ENCODE assay signal across 10 mouse cellular contexts in genomic region chr8:86843896-86844295, GRCm38 (mm10). TPM values are rescaled to one million over a fixed set of nuclear protein-coding genes. Genes with fewer than 3 reads are reported as not detected.
DNase-seq lines count a peak whose midpoint lies in the region; ATAC-seq and TF ChIP-seq lines count a peak whose summit lies in the region.
"Had no signal": no experiment of that assay in that cellular context is flagged by ENCODE, and none has a peak within 500 bp of the region (broad histone marks: within the 10 kb centered on the region; RNA-seq: fewer than 3 reads in every experiment).

No protein-coding gene starts in this region.

- no peaks in the 10 kb centered on the region for H3K9me3 ChIP-seq in forebrain, embryonic 10.5 days
- no peaks in the 10 kb centered on the region for H3K9me3 ChIP-seq in forebrain, embryonic 13.5 days (replicated peaks)
- H3K9me3 ChIP-seq in midbrain, postnatal 0 days (ENCODE audit: low read length), result no peaks in the 10 kb centered on the region
- H3K9me3 ChIP-seq: G1E; heart, embryonic 15.5 days had no signal

- no peak overlapping the region for H3K9ac ChIP-seq in forebrain, embryonic 13.5 days
- H3K9ac ChIP-seq in midbrain, postnatal 0 days (replicated peaks; ENCODE audit: low read length, poor library complexity, severe bottlenecking), result no peak overlapping the region
- H3K9ac ChIP-seq: heart, embryonic 15.5 days had no signal

- ATAC-seq in forebrain, embryonic 13.5 days, result no peak
- no peak for ATAC-seq in midbrain, postnatal 0 days (ENCODE audit: low FRiP score)
- ATAC-seq in granulocyte monocyte progenitor cell, adult 5-6 weeks (replicated peaks; ENCODE audit: poor library complexity, severe bottlenecking), result no peak; the same call in 1 of the 2 replicates

- 74% methylated on average over 8 of the region's 8 CpGs for WGBS in forebrain, embryonic 10.5 days
- 57% methylated on average over 8 of the region's 8 CpGs for WGBS in forebrain, embryonic 13.5 days
- 44% methylated on average over 8 of the region's 8 CpGs for WGBS in midbrain, postnatal 0 days

- no peak overlapping the region for H3K27ac ChIP-seq in forebrain, embryonic 10.5 days
- H3K27ac ChIP-seq in forebrain, embryonic 13.5 days, result no peak overlapping the region
- no peak overlapping the region for H3K27ac ChIP-seq in midbrain, postnatal 0 days (ENCODE audit: low read depth, low read length)
- H3K27ac ChIP-seq: heart, embryonic 15.5 days had no signal

- 0 out of 2 replicates have a peak, but pooled peaks cover 7% of the 10 kb centered on the region for H3K4me1 ChIP-seq in forebrain, embryonic 10.5 days
- H3K4me1 ChIP-seq in forebrain, embryonic 13.5 days, result no peaks in the 10 kb centered on the region
- H3K4me1 ChIP-seq in midbrain, postnatal 0 days (ENCODE audit: insufficient read depth, low read length), result no peaks in the 10 kb centered on the region
- H3K4me1 ChIP-seq: heart, embryonic 15.5 days had no signal

- peak; percentile 78 for TF ChIP-seq CTCF in midbrain, postnatal 0 days (IDR thresholded peaks at IDR 0.05)

- no peaks in the 10 kb centered on the region for H3K27me3 ChIP-seq in forebrain, embryonic 10.5 days (ENCODE audit: poor library complexity, severe bottlenecking)
- H3K27me3 ChIP-seq in forebrain, embryonic 13.5 days, result no peaks in the 10 kb centered on the region
- no peaks in the 10 kb centered on the region for H3K27me3 ChIP-seq in midbrain, postnatal 0 days (ENCODE audit: insufficient read depth, low read length)
- H3K27me3 ChIP-seq: heart, embryonic 15.5 days had no signal

- peak; percentile 29 for DNase-seq in forebrain, embryonic 10.5 days (ENCODE audit: extremely low spot score, low spot score)
- peak; percentile 26 to 48 for DNase-seq in urinary bladder, postnatal 36 days (ENCODE audit: low spot score in 2 of 2)
- DNase-seq in urinary bladder, adult 2 months (ENCODE audit: low spot score), result no peak
- DNase-seq in gastrocnemius, postnatal 25 days, result peak; percentile 42
- peak; percentile 54 to 59 for DNase-seq in kidney, postnatal 4 days
- peak; percentile 73 for DNase-seq in midbrain, postnatal 0 days (ENCODE audit: low spot score)

- peaks cover 98% of the 10 kb centered on the region for H3K36me3 ChIP-seq in forebrain, embryonic 10.5 days (replicated peaks)
- peaks cover 88% of the 10 kb centered on the region for H3K36me3 ChIP-seq in forebrain, embryonic 13.5 days (ENCODE audit: poor library complexity, severe bottlenecking)
- peaks cover 26% of the 10 kb centered on the region for H3K36me3 ChIP-seq in midbrain, postnatal 0 days (ENCODE audit: insufficient read depth, low read length)

- no peak overlapping the region for H3K4me2 ChIP-seq in forebrain, embryonic 13.5 days
- no peak overlapping the region for H3K4me2 ChIP-seq in midbrain, postnatal 0 days (ENCODE audit: low read depth, low read length, poor library complexity, severe bottlenecking)
- H3K4me2 ChIP-seq: heart, embryonic 15.5 days had no signal

- H3K4me3 ChIP-seq in forebrain, embryonic 10.5 days, result no peak overlapping the region
- no peak overlapping the region for H3K4me3 ChIP-seq in forebrain, embryonic 13.5 days
- H3K4me3 ChIP-seq in midbrain, postnatal 0 days (ENCODE audit: low read depth, low read length), result no peak overlapping the region
- H3K4me3 ChIP-seq: heart, embryonic 15.5 days had no signal

RNA-seq across cellular contexts. Expression of gene N4bp1, which starts 41.2 kb away (rescaled TPM):
- 9.5 and 10.6 TPM in 2 replicates for polyA plus RNA-seq in forebrain, embryonic 10.5 days (2016; fragmentation: Nextera tagmentation; extraction: Ambion mirVana)
- polyA plus RNA-seq in forebrain, embryonic 13.5 days (2015; fragmentation: Nextera tagmentation; extraction: Ambion mirVana), result 9.8 and 10.9 TPM in 2 replicates
- 7.3 and 11.4 TPM in 2 replicates for polyA plus RNA-seq in urinary bladder, adult 2 months (2012; rRNA removed)
- 10 to 100 TPM; 14.3 to 14.9 TPM for total RNA-seq in gastrocnemius, postnatal 25 days (2021)
- 16.0 and 16.8 TPM in 2 replicates for total RNA-seq in midbrain, postnatal 0 days (2014; rRNA removed)
- 4.7 and 5.8 TPM in 2 replicates for polyA plus RNA-seq in midbrain, postnatal 0 days (2015; fragmentation: Nextera tagmentation; extraction: Ambion mirVana)
- total RNA-seq in granulocyte monocyte progenitor cell, adult 5-6 weeks (2014; fragmentation: Nextera tagmentation), result 19.3 and 26.1 TPM in 2 replicates
- 18.1 and 19.1 TPM in 2 replicates for total RNA-seq in granulocyte monocyte progenitor cell, adult 5-6 weeks (2017)
